Mouse (Mus musculus) heart, embryonic 10.5 days (tissue): ENCODE data around the gene Fcgr2b. TPM values are rescaled to one million over a fixed set of nuclear protein-coding genes. Genes with fewer than 3 reads are reported as not detected.
A peak's percentile ranks its signal among the peaks of the same experiment; 100 is the strongest.
"Not testable (repeated sequence)": the region's sequence is repeated elsewhere in the genome, so short reads cannot be mapped to it uniquely, and the experiment has no call there.

Experiments
- DNase-seq: peaks from one replicate; pipeline ENCODE4 v3.0.0-alpha.2; 2017; ENCODE audit warnings: low spot score
- H3K27ac ChIP-seq: fragments of 300-500 bp; sonication (generic); 2 replicates; pipeline ENCODE4 v1.5.1; 2016; ENCODE audit warnings: mild to moderate bottlenecking
- H3K27me3 ChIP-seq: fragments of 300-500 bp; sonication (generic); 2 replicates; pipeline ENCODE4 v1.6.1; 2016; ENCODE audit warnings: mild to moderate bottlenecking; ENCODE audit not compliant: poor library complexity, insufficient read depth, severe bottlenecking
- H3K36me3 ChIP-seq: fragments of 300-500 bp; sonication (generic); 2 replicates; pipeline ENCODE4 v1.6.1; 2016; ENCODE audit warnings: mild to moderate bottlenecking, moderate library complexity
- H3K4me1 ChIP-seq: fragments of 300-500 bp; sonication (generic); 2 replicates; pipeline ENCODE4 v1.6.1; 2016; ENCODE audit warnings: mild to moderate bottlenecking
- H3K4me3 ChIP-seq: fragments of 300-500 bp; sonication (generic); 2 replicates; pipeline ENCODE4 v1.5.1; 2016; ENCODE audit warnings: mild to moderate bottlenecking, moderate library complexity
- H3K9me3 ChIP-seq: fragments of 300-500 bp; sonication (generic); 2 replicates; pipeline ENCODE4 v1.6.1; 2016; ENCODE audit warnings: mild to moderate bottlenecking, moderate library complexity
- WGBS: fragments of 180-500 bp; shearing (Covaris S2); methylation state at CpG from one replicate; pipeline ENCODE4 v1.1.7; 2016; 5-methylcytosine and 5-hydroxymethylcytosine counted together
- polyA plus RNA-seq: library from polyadenylated mRNA; unstranded; fragments of >200 nt; fragmentation: Nextera tagmentation; extraction: Ambion mirVana; gene quantifications from 2 replicates; pipeline ENCODE4 v1.2.1, GENCODE M21; 2016

Fcgr2b gene
- polyA plus RNA-seq, 1 experiment from 2014 or later: not detected

DNA sequence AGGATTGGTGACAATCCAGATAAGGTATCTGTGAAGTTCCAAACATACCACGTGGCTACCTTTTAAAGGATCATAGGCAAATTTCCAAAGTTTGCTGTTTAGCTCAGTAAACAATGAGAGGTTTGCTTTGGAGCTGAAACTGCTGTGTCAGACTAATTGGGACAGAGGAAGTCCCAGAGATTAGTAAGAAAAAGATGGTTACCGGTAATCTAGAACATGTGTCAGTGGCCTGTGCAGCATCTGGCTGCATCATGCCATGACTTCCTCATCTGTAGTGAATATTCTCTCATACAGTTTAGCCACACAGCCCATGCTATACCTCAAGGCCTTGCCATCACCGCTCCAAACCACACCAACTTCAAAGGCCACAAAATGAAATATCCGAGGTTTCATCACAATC lies 3.4 kb downstream of the Fcgr2b start:
- Histone ChIP-seq H3K4me1 (no peaks in the 10 kb centered on the region), H3K27ac (no peak overlapping the region), H3K4me3 (no peak overlapping the region), H3K27me3 (no peaks in the 10 kb centered on the region), H3K9me3 (no peaks in the 10 kb centered on the region), H3K36me3 (no peaks in the 10 kb centered on the region)
- WGBS: 77% methylated on average over 4 of the region's 4 CpGs
- no peak for DNase-seq

DNA sequence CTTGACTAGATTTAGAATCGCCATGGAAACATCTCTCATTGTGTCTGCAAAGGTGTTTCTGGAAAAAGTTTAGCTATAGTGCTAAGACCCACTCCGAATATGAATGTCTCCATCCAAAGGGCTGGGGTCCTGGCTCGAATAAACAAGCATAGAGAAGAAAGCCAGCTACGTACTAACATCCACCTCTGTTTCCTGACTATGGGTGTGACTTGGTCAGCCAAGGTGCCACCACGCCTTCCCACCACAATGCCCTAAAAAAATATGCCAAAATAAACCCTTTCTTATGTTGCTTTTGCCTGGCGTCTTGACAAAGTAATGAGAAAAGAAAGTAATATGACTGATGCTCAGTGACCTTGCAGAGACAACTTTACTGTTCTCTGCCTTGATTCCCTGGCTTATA lies 3.9 kb downstream of the Fcgr2b start:
- H3K27ac ChIP-seq: no peak overlapping the region
- H3K36me3 ChIP-seq: no peaks in the 10 kb centered on the region
- no peaks in the 10 kb centered on the region for H3K9me3 ChIP-seq
- 77% methylated on average over 6 of the region's 6 CpGs for WGBS
- no peak for DNase-seq
- H3K4me3 ChIP-seq: no peak overlapping the region
- no peaks in the 10 kb centered on the region for H3K4me1 ChIP-seq
- no peaks in the 10 kb centered on the region for H3K27me3 ChIP-seq

DNA sequence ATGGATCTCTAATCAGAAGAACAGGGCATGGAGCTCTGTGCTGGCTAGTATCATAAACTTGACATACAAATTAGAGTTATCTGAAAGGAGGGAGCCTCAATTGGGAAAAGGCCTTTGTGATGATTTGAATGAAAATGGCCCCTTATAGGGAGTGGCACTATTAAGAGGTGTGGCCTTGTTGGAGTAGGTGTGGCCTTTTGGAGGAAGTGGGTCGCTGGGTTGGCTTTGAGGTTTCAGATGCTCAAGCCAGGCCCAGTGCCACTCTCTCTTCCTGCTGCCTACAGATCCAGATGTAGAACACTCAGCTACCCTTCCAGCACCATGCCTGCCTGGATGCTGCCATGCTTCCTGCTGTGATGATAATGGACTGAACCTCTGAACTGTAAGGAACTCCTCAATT lies 7.8 kb downstream of the Fcgr2b start:
- no peak for DNase-seq
- Histone ChIP-seq H3K4me3 (no peak overlapping the region), H3K9me3 (no peaks in the 10 kb centered on the region), H3K27ac (no peak overlapping the region), H3K27me3 (no peaks in the 10 kb centered on the region), H3K36me3 (no peaks in the 10 kb centered on the region), H3K4me1 (no peaks in the 10 kb centered on the region)
- 74% methylated on average over 1 of the region's 1 CpGs for WGBS

DNA sequence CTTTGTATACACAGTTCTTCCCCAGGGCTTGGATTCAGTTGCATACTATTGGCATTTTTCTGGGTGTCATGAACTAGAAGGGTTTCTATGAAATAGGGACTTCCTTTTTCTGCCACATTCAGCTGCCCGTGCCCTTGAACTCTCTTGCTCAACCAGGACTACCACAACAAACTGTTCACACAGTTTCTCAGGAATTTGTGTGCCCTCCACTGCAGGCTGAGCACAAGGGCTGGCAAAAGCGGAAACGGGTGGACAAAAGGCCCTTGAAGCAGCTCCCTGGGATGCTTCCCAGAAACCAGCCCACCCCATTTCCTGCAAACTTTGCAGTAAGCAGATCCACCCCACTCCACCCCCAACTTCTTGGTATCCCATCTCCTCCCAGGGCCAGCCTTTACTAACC lies 8.8 kb downstream of the Fcgr2b start:
- Histone ChIP-seq H3K36me3 (no peaks in the 10 kb centered on the region), H3K4me3 (no peak overlapping the region), H3K9me3 (no peaks in the 10 kb centered on the region), H3K4me1 (peaks cover 9% of the 10 kb centered on the region), H3K27me3 (no peaks in the 10 kb centered on the region), H3K27ac (no peak overlapping the region)
- no peak for DNase-seq
- WGBS: 77% methylated on average over 3 of the region's 3 CpGs

GRCm38 (mm10) chr1:170963087-170963486 lies 13.3 kb downstream of the Fcgr2b start:
- 72% methylated on average over 7 of the region's 7 CpGs for WGBS
- H3K27ac ChIP-seq: peak overlapping the region; percentile 47; the same call in 1 of the 2 replicates
- H3K27me3 ChIP-seq: no peaks in the 10 kb centered on the region
- no peak for DNase-seq
- H3K4me1 ChIP-seq: peaks cover 18% of the 10 kb centered on the region
- no peak overlapping the region for H3K4me3 ChIP-seq
- no peaks in the 10 kb centered on the region for H3K36me3 ChIP-seq
- H3K9me3 ChIP-seq: no peaks in the 10 kb centered on the region

DNA sequence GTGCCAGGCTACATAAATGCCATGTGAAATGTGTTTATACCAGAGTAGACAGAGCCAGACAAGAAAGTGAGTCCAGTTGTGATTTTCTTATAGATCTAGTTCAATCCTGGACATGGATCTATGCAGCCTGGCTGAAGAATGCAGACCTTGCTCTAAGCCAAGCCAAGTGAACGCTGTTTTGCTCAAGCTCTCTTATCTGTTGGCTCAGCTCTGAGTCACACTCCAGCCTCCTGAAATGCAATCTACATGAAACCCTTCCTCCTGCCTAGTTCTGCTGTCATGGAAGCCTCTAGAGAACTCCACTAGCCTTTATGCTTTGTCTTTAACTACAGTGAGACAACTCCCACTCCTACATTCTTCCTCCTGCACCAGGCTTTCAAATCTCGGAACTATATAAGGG lies 14.0 kb downstream of the Fcgr2b start:
- 32% methylated on average over 2 of the region's 2 CpGs for WGBS
- no peak overlapping the region for H3K4me3 ChIP-seq
- no peaks in the 10 kb centered on the region for H3K27me3 ChIP-seq
- no peaks in the 10 kb centered on the region for H3K9me3 ChIP-seq
- H3K4me1 ChIP-seq: peaks cover 18% of the 10 kb centered on the region
- no peak for DNase-seq
- H3K36me3 ChIP-seq: no peaks in the 10 kb centered on the region
- H3K27ac ChIP-seq: no peak overlapping the region

- Histone ChIP-seq H3K27me3 (no peaks in the 10 kb centered on the region), H3K36me3 (no peaks in the 10 kb centered on the region), H3K4me3 (no peak overlapping the region), H3K27ac (no peak overlapping the region), H3K9me3 (no peaks in the 10 kb centered on the region), H3K4me1 (peaks cover 18% of the 10 kb centered on the region)
- WGBS: 69% methylated on average over 6 of the region's 6 CpGs
- no peak for DNase-seq
Measured at GRCm38 (mm10) chr1:170961101-170961500, 15.2 kb downstream of the Fcgr2b start.

GRCm38 (mm10) chr1:170959791-170960190 lies 16.6 kb downstream of the Fcgr2b start:
- no peak for DNase-seq
- Histone ChIP-seq H3K9me3 (no peaks in the 10 kb centered on the region), H3K27me3 (no peaks in the 10 kb centered on the region), H3K4me3 (no peak overlapping the region), H3K27ac (no peak overlapping the region), H3K4me1 (peaks cover 18% of the 10 kb centered on the region), H3K36me3 (no peaks in the 10 kb centered on the region)
- WGBS: 55% methylated on average over 2 of the region's 2 CpGs

DNA sequence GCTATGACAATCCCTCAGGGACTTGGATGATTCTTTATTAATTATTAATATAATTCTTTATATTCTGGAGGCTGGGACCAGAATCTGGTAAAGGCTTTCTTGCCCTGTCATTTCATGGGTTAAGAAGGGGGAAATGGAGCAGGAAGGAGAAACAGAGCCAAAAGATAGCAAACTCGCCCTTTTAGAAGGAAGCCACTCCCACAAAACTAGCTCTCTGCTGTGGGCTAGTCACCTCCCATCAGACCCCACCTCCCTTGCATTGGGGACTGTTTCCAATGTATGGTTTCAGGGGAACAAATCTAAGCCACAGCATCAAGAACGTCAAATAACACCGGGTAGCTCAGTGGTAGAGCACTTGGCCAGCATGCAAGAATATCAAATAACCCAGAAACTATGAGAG lies 18.1 kb downstream of the Fcgr2b start:
- DNase-seq: no peak
- Histone ChIP-seq H3K4me1 (peaks cover 15% of the 10 kb centered on the region), H3K4me3 (no peak overlapping the region), H3K9me3 (no peaks in the 10 kb centered on the region), H3K36me3 (no peaks in the 10 kb centered on the region), H3K27ac (no peak overlapping the region), H3K27me3 (no peaks in the 10 kb centered on the region)
- WGBS: 58% methylated on average over 3 of the region's 3 CpGs

DNA sequence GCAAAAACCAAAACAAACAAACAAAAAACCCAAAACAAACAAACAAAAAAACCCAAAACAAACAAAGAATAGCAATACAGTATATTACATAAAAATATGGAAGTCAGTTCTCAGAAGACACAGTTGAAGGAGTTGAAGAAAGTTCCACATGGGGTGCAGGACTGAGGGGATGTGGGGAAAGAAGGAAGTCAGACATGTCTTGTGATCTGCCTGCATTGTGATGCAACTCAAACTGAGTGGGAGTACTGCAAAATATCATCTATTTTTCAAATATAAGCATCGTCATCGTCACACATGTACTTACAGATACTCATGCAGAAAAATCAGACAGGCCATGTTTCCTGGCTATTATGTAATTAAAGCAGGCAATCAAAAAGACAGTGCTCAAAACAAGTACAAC lies 23.2 kb downstream of the Fcgr2b start:
- no peak overlapping the region for H3K4me3 ChIP-seq
- 76% methylated on average over 2 of the region's 2 CpGs for WGBS
- no peaks in the 10 kb centered on the region for H3K9me3 ChIP-seq
- no peaks in the 10 kb centered on the region for H3K4me1 ChIP-seq
- no peaks in the 10 kb centered on the region for H3K27me3 ChIP-seq
- no peak for DNase-seq
- no peak overlapping the region for H3K27ac ChIP-seq
- H3K36me3 ChIP-seq: no peaks in the 10 kb centered on the region

- WGBS: 42% methylated on average over 3 of the region's 3 CpGs
- no peaks in the 10 kb centered on the region for H3K4me1 ChIP-seq
- H3K27me3 ChIP-seq: no peaks in the 10 kb centered on the region
- peaks cover 4% of the 10 kb centered on the region; the same call in 1 of the 2 replicates for H3K9me3 ChIP-seq
- no peaks in the 10 kb centered on the region for H3K36me3 ChIP-seq
- H3K4me3 ChIP-seq: no peak overlapping the region
- H3K27ac ChIP-seq: no peak overlapping the region
- no peak for DNase-seq
Measured at GRCm38 (mm10) chr1:170950772-170951171, 25.6 kb downstream of the Fcgr2b start.

DNA sequence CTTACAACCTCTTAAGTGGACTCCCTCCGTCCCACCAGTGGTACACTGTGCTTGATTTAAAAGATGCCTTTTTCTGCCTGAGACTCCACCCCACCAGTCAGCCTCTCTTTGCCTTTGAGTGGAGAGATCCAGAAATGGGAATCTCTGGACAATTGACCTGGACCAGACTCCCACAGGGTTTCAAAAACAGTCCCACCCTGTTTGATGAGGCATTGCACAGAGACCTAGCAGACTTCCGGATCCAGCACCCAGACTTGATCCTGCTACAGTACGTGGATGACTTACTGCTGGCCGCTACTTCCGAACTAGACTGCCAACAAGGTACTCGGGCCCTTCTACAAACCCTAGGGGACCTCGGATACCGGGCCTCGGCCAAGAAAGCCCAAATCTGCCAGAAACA lies 31.4 kb downstream of the Fcgr2b start:
- peaks cover 15% of the 10 kb centered on the region; the same call in 1 of the 2 replicates for H3K9me3 ChIP-seq
- H3K27ac ChIP-seq, H3K36me3 ChIP-seq, DNase-seq, H3K4me1 ChIP-seq, H3K4me3 ChIP-seq, H3K27me3 ChIP-seq: not testable (repeated sequence)
- WGBS: 91% methylated on average over 9 of the region's 9 CpGs

DNA sequence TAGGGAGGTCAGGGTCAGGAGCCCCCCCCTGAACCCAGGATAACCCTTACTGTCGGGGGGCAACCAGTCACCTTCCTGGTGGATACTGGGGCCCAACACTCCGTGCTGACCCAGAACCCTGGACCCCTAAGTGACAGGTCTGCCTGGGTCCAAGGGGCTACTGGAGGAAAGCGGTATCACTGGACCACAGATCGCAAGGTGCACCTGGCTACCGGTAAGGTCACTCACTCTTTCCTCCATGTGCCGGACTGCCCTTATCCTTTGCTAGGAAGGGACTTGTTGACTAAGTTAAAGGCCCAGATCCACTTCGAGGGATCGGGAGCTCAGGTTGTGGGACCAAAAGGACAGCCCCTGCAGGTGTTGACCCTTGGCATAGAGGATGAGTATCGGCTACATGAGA lies 32.2 kb downstream of the Fcgr2b start:
- not testable (repeated sequence) for H3K4me1 ChIP-seq, H3K27me3 ChIP-seq, H3K36me3 ChIP-seq, H3K27ac ChIP-seq, H3K4me3 ChIP-seq, DNase-seq
- peaks cover 15% of the 10 kb centered on the region; the same call in 1 of the 2 replicates for H3K9me3 ChIP-seq
- WGBS: 89% methylated on average over 9 of the region's 9 CpGs

DNA sequence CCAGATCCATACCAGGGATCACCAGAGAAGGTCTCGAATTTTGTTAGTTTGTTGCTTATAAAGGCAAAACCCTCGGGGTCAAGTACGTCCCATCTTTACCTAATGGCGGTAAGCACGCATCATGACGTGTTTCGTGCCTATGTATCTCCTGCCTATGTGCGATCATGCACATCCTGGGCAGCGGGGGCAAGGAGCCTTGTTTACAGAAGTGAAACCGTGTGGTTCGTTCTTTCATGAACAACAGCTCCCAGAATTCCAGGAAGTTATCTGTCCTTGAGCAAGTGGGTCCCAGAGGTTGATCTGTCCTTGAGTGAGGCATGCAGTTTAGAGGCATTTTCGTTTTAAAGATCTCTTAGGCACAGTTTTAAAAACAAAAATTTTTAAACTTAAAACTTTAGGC lies 37.1 kb downstream of the Fcgr2b start:
- Histone ChIP-seq H3K27ac (no peak overlapping the region), H3K36me3 (no peaks in the 10 kb centered on the region), H3K4me3 (no peak overlapping the region), H3K4me1 (no peaks in the 10 kb centered on the region), H3K9me3 (peaks cover 10% of the 10 kb centered on the region; the same call in 1 of the 2 replicates), H3K27me3 (no peaks in the 10 kb centered on the region)
- no peak for DNase-seq
- WGBS: 86% methylated on average over 12 of the region's 12 CpGs
